Mouse (Mus musculus) heart, adult 2 months (tissue): ENCODE measurements around the gene Sgpp2. TPM values are rescaled to one million over a fixed set of nuclear protein-coding genes. Genes with fewer than 3 reads are reported as not detected.

Source experiments
- DNase-seq, 2 experiments: peaks; one replicate each; pipeline ENCODE4 v3.0.0; 2021
- H3K27ac ChIP-seq: fragments of 200-600 bp; 2 replicates; pipeline ENCODE4 v1.8.1; 2022
- H3K27me3 ChIP-seq: fragments of 200-500 bp; 2 replicates; pipeline ENCODE4 v1.6.1; 2012; ENCODE audit warnings: mild to moderate bottlenecking, low read length, inconsistent platforms, mixed read lengths; ENCODE audit not compliant: control insufficient read depth, insufficient read depth
- H3K36me3 ChIP-seq: fragments of 200-500 bp; 2 replicates; pipeline ENCODE4 v1.6.1; 2012; ENCODE audit warnings: low read length, inconsistent platforms; ENCODE audit not compliant: control insufficient read depth, insufficient read depth
- H3K4me1 ChIP-seq: fragments of 200-500 bp; 2 replicates; pipeline ENCODE4 v1.6.1; 2011; ENCODE audit warnings: low read length; ENCODE audit not compliant: control insufficient read depth, insufficient read depth
- H3K4me3 ChIP-seq: fragments of 200-600 bp; 2 replicates; pipeline ENCODE4 v1.8.1; 2022
- H3K79me2 ChIP-seq: fragments of 200-500 bp; replicated peaks from 2 replicates; pipeline ENCODE4 v1.6.1; 2012; ENCODE audit warnings: mild to moderate bottlenecking, inconsistent platforms, low read length, moderate library complexity, mixed read lengths; ENCODE audit not compliant: control insufficient read depth, insufficient read depth
- H3K9ac ChIP-seq: fragments of 200-500 bp; 2 replicates; pipeline ENCODE4 v1.6.1; 2012; ENCODE audit warnings: low read depth, mild to moderate bottlenecking, control low read depth, inconsistent platforms, low read length, mixed read lengths
- CTCF ChIP-seq: fragments of 200-600 bp; IDR thresholded peaks from 2 replicates; pipeline ENCODE4 v1.8.1; 2022; ENCODE audit warnings: antibody characterized with exemption, mild to moderate bottlenecking, moderate library complexity
- EP300 ChIP-seq: fragments of 200-500 bp; IDR thresholded peaks from 2 replicates; pipeline ENCODE4 v1.6.1; 2011; ENCODE audit warnings: low read depth, low read length, control low read depth; ENCODE audit not compliant: insufficient read depth
- POLR2A ChIP-seq: fragments of 200-500 bp; IDR thresholded peaks from 2 replicates; pipeline ENCODE4 v1.6.1; 2011; ENCODE audit warnings: mild to moderate bottlenecking, low read depth, low read length, control low read depth; ENCODE audit not compliant: insufficient read depth
- WGBS: fragments of 180-500 bp; shearing (Covaris S2); methylation state at CpG from one replicate; pipeline ENCODE4 v1.1.7; 2018; 5-methylcytosine and 5-hydroxymethylcytosine counted together
- intact Hi-C: fragments of 180-260 bp; cut with DNase I; formaldehyde crosslinking; loops from one replicate; pipeline ENCODE4 v1.15.1; 2025
- polyA plus RNA-seq: library from polyadenylated mRNA; depleted of rRNA; stranded (reverse); fragments of >200 nt; gene quantifications from 2 replicates; pipeline ENCODE4 v1.2.3, GENCODE M21; 2012
- total RNA-seq, 2 experiments: library from RNA; stranded (reverse); gene quantifications; 2 replicates each; pipeline ENCODE4 v1.2.3; 2021

Gene Sgpp2
- total and polyA plus RNA-seq, 3 experiments, result 0.09 to 0.31 TPM; not detected in 1

GRCm38 (mm10) chr1:78396320-78396913 lies 86.3 kb downstream of the Sgpp2 start:
- DNase-seq, result no peak

GRCm38 (mm10) chr1:78399755-78400154 lies 89.6 kb downstream of the Sgpp2 start:
- TF ChIP-seq EP300, result no peak
- no peak for TF ChIP-seq POLR2A
- H3K36me3 ChIP-seq, result no peaks in the 10 kb centered on the region
- H3K79me2 ChIP-seq, result no peaks in the 10 kb centered on the region
- no peak for DNase-seq
- H3K4me1 ChIP-seq, result peaks cover 1% of the 10 kb centered on the region; the same call in 1 of the 2 replicates
- no peak overlapping the region for H3K9ac ChIP-seq
- H3K27me3 ChIP-seq, result no peaks in the 10 kb centered on the region
- no peak overlapping the region for H3K4me3 ChIP-seq
- WGBS, result 41% methylated on average over 3 of the region's 3 CpGs
- intact Hi-C loops, result no loop called here
- H3K27ac ChIP-seq, result no peak overlapping the region

More at GRCm38 (mm10) chr1:78396320-78396913, 86.3 kb downstream of the Sgpp2 start:
- TF ChIP-seq CTCF (no peak), EP300 (no peak), POLR2A (no peak)
- intact Hi-C loops, result no loop called here
- H3K9ac ChIP-seq, result no peak overlapping the region
- no peaks in the 10 kb centered on the region for H3K79me2 ChIP-seq
- H3K27me3 ChIP-seq, result no peaks in the 10 kb centered on the region
- H3K36me3 ChIP-seq, result no peaks in the 10 kb centered on the region
- no peak overlapping the region for H3K27ac ChIP-seq
- 32% methylated on average over 8 of the region's 8 CpGs for WGBS
- H3K4me3 ChIP-seq, result no peak overlapping the region
- peaks cover 1% of the 10 kb centered on the region; the same call in 1 of the 2 replicates for H3K4me1 ChIP-seq

GRCm38 (mm10) chr1:78401413-78401812 lies 91.3 kb downstream of the Sgpp2 start:
- Histone ChIP-seq H3K27ac (no peak overlapping the region), H3K4me3 (no peak overlapping the region), H3K9ac (no peak overlapping the region), H3K4me1 (peaks cover under 1% of the 10 kb centered on the region; the same call in 1 of the 2 replicates), H3K27me3 (no peaks in the 10 kb centered on the region), H3K79me2 (no peaks in the 10 kb centered on the region), H3K36me3 (no peaks in the 10 kb centered on the region)
- no peak for DNase-seq
- intact Hi-C loops, result no loop called here
- WGBS, result 93% methylated on average over 4 of the region's 4 CpGs
- TF ChIP-seq POLR2A (no peak), EP300 (no peak), CTCF (no peak)

- Histone ChIP-seq H3K4me1 (no peaks in the 10 kb centered on the region), H3K9ac (no peak overlapping the region), H3K27ac (no peak overlapping the region), H3K27me3 (no peaks in the 10 kb centered on the region), H3K4me3 (no peak overlapping the region), H3K36me3 (no peaks in the 10 kb centered on the region), H3K79me2 (no peaks in the 10 kb centered on the region)
- 85% methylated on average over 2 of the region's 2 CpGs for WGBS
- intact Hi-C loops, result no loop called here
- TF ChIP-seq CTCF (no peak), EP300 (no peak), POLR2A (no peak)
- no peak for DNase-seq
Observed at GRCm38 (mm10) chr1:78409396-78409795, 99.3 kb downstream of the Sgpp2 start.

GRCm38 (mm10) chr1:78412668-78413067 lies 102.5 kb downstream of the Sgpp2 start:
- 28% methylated on average over 7 of the region's 7 CpGs for WGBS
- intact Hi-C loops, result no loop called here
- no peak overlapping the region for H3K4me3 ChIP-seq
- no peaks in the 10 kb centered on the region for H3K27me3 ChIP-seq
- H3K9ac ChIP-seq, result no peak overlapping the region
- no peak overlapping the region for H3K27ac ChIP-seq
- H3K36me3 ChIP-seq, result no peaks in the 10 kb centered on the region
- no peak for TF ChIP-seq CTCF
- TF ChIP-seq POLR2A, result no peak
- no peak for TF ChIP-seq EP300
- H3K79me2 ChIP-seq, result no peaks in the 10 kb centered on the region
- DNase-seq, result no peak
- no peaks in the 10 kb centered on the region for H3K4me1 ChIP-seq

- no peak for DNase-seq
- no peaks in the 10 kb centered on the region for H3K36me3 ChIP-seq
- H3K4me3 ChIP-seq, result no peak overlapping the region
- no peaks in the 10 kb centered on the region for H3K4me1 ChIP-seq
- H3K27me3 ChIP-seq, result no peaks in the 10 kb centered on the region
- no peak overlapping the region for H3K9ac ChIP-seq
- H3K27ac ChIP-seq, result no peak overlapping the region
- no peaks in the 10 kb centered on the region for H3K79me2 ChIP-seq
- intact Hi-C loops, result no loop called here
- 83% methylated on average over 5 of the region's 5 CpGs for WGBS
- no peak for TF ChIP-seq CTCF
- no peak for TF ChIP-seq EP300
- TF ChIP-seq POLR2A, result no peak
Observed at GRCm38 (mm10) chr1:78414421-78414820, 104.3 kb downstream of the Sgpp2 start.
